Mouse (Mus musculus): ENCODE measurements around the gene Tent4a. TPM values are rescaled to one million over a fixed set of nuclear protein-coding genes. Genes with fewer than 3 reads are reported as not detected.

Tent4a gene
- polyA plus RNA-seq, 1 experiment: 6.2 TPM

DNA sequence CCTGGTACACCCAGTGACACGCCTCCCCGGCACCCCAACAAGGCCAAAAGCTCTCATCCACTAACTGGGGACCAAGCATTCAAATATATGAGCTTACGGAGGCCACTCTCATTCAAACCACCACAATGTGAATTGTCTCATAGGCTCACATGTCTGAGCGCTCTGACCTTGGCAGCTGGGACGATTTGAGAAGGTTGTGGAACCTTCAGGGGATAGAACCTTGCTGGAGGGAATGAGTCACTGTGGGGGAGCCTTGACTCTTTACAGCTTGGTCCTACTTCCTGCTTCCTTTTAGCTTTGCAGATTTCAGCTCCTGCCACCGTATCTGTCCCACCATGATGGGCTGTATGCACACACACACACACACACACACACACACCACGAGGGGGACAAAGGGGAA lies 48.6 kb downstream of the Tent4a start:
- no peaks in the 10 kb centered on the region for H3K27me3 ChIP-seq (ENCODE audit: control insufficient read depth, insufficient read depth, low read length)
- no peak overlapping the region for H3K27ac ChIP-seq (ENCODE audit: control insufficient read depth, insufficient read depth, low read depth, low read length)
- peaks cover 2% of the 10 kb centered on the region; the same call in 1 of the 2 replicates for H3K4me1 ChIP-seq (ENCODE audit: control insufficient read depth, insufficient read depth, low read length)
- no peak overlapping the region for H3K4me3 ChIP-seq (ENCODE audit: control insufficient read depth, low read depth, low read length)
- no peak for TF ChIP-seq CTCF (IDR thresholded peaks at IDR 0.05; ENCODE audit: control insufficient read depth, insufficient read depth, insufficient replicate concordance, low read depth, low read length)
- TF ChIP-seq POLR2A (IDR thresholded peaks at IDR 0.05; ENCODE audit: control insufficient read depth, low read depth, low read length): no peak
- H3K36me3 ChIP-seq (ENCODE audit: control insufficient read depth, insufficient read depth, low read length): no peaks in the 10 kb centered on the region

- Histone ChIP-seq H3K36me3 (ENCODE audit: control insufficient read depth, insufficient read depth, low read length) (no peaks in the 10 kb centered on the region), H3K27ac (ENCODE audit: control insufficient read depth, insufficient read depth, low read depth, low read length) (no peak overlapping the region), H3K27me3 (ENCODE audit: control insufficient read depth, insufficient read depth, low read length) (no peaks in the 10 kb centered on the region), H3K4me1 (ENCODE audit: control insufficient read depth, insufficient read depth, low read length) (peaks cover 2% of the 10 kb centered on the region; the same call in 1 of the 2 replicates), H3K4me3 (ENCODE audit: control insufficient read depth, low read depth, low read length) (no peak overlapping the region)
- TF ChIP-seq CTCF (IDR thresholded peaks at IDR 0.05; ENCODE audit: control insufficient read depth, insufficient read depth, insufficient replicate concordance, low read depth, low read length) (peak; percentile 35; the same call in 1 of the 2 replicates), POLR2A (IDR thresholded peaks at IDR 0.05; ENCODE audit: control insufficient read depth, low read depth, low read length) (no peak)
These were observed 49.1 kb downstream of the Tent4a start for GRCm38 (mm10) chr13:69485326-69485725.

DNA sequence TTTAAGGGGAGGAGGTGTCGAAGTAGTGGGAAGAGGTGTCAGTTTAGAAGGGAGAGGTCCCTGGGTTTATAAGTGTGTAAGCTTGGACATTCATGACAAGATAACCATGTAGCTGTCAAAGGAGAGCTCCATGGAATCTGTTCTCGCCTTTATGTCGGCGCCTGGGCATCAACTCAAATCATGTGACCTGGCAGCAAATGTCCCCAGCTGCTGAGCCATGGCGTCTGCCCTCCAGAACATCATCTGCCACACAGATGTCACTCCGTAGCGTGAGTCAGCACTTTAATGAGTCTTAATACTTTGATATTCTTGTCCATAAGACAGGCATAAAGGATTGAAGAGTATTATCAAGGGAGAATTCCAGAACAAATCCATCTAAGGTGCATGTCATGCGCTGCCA lies 51.7 kb downstream of the Tent4a start:
- no peaks in the 10 kb centered on the region for H3K36me3 ChIP-seq (ENCODE audit: control insufficient read depth, insufficient read depth, low read length)
- H3K4me1 ChIP-seq (ENCODE audit: control insufficient read depth, insufficient read depth, low read length): peaks cover 2% of the 10 kb centered on the region; the same call in 1 of the 2 replicates
- H3K27ac ChIP-seq (ENCODE audit: control insufficient read depth, insufficient read depth, low read depth, low read length): no peak overlapping the region
- TF ChIP-seq POLR2A (IDR thresholded peaks at IDR 0.05; ENCODE audit: control insufficient read depth, low read depth, low read length) (no peak), CTCF (IDR thresholded peaks at IDR 0.05; ENCODE audit: control insufficient read depth, insufficient read depth, insufficient replicate concordance, low read depth, low read length) (no peak)
- H3K27me3 ChIP-seq (ENCODE audit: control insufficient read depth, insufficient read depth, low read length): no peaks in the 10 kb centered on the region
- H3K4me3 ChIP-seq (ENCODE audit: control insufficient read depth, low read depth, low read length): no peak overlapping the region

DNA sequence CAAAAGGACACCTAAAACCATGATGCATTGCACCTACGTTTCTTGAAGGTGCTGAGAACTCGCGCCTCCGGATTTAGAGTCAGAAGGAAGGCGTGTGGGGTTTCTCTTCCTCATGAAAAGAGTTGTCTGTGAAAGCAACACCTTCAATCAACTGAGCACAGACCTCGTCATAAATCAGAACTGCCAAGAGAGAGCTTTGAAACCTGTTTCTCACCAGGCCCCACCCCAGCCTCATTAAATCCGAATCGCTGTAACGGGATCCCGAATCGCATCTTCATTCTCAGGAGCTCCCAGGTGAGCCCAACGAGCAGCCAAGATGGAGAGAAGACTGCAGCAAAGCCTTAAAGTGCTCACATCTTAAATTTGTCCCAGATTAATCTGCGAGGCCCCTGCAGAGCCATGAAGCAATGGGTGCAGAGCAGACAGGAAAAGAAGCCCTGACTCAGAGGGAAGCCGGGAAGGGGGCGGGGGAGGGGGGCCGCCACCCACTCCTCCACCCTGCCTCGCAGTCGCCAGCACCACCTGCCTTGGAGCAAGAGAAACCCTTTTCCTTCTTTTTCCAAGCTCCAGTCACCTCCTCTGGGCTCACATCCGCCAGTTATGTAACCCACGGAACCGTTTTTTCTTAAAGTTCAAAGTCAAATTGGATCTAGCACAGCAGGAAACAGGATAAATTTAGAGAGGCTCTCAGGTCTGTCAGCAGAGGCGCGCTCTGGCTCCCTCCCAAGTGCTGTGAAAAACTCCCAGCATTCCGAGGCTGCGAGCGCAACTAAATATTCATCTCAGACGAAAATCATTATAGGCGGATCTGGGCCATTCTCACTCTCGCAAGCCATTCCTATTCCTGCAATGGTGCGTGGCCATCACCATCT lies 52.5 kb downstream of the Tent4a start:
- Histone ChIP-seq H3K4me1 (ENCODE audit: control insufficient read depth, insufficient read depth, low read length) (no peaks in the 10 kb centered on the region), H3K36me3 (ENCODE audit: control insufficient read depth, insufficient read depth, low read length) (no peaks in the 10 kb centered on the region), H3K27me3 (ENCODE audit: control insufficient read depth, insufficient read depth, low read length) (no peaks in the 10 kb centered on the region), H3K4me3 (ENCODE audit: control insufficient read depth, low read depth, low read length) (no peak overlapping the region; the same call in 1 of the 2 replicates), H3K27ac (ENCODE audit: control insufficient read depth, insufficient read depth, low read depth, low read length) (no peak overlapping the region)
- no peak for TF ChIP-seq CTCF (IDR thresholded peaks at IDR 0.05; ENCODE audit: control insufficient read depth, insufficient read depth, insufficient replicate concordance, low read depth, low read length)

GRCm38 (mm10) chr13:69481026-69481425 lies 53.4 kb downstream of the Tent4a start:
- no peak overlapping the region for H3K4me3 ChIP-seq (ENCODE audit: control insufficient read depth, low read depth, low read length)
- no peaks in the 10 kb centered on the region for H3K27me3 ChIP-seq (ENCODE audit: control insufficient read depth, insufficient read depth, low read length)
- no peaks in the 10 kb centered on the region for H3K4me1 ChIP-seq (ENCODE audit: control insufficient read depth, insufficient read depth, low read length)
- TF ChIP-seq CTCF (IDR thresholded peaks at IDR 0.05; ENCODE audit: control insufficient read depth, insufficient read depth, insufficient replicate concordance, low read depth, low read length) (no peak), POLR2A (IDR thresholded peaks at IDR 0.05; ENCODE audit: control insufficient read depth, low read depth, low read length) (no peak)
- no peaks in the 10 kb centered on the region for H3K36me3 ChIP-seq (ENCODE audit: control insufficient read depth, insufficient read depth, low read length)
- H3K27ac ChIP-seq (ENCODE audit: control insufficient read depth, insufficient read depth, low read depth, low read length): no peak overlapping the region

- Histone ChIP-seq H3K27me3 (ENCODE audit: control insufficient read depth, insufficient read depth, low read length) (no peaks in the 10 kb centered on the region), H3K36me3 (ENCODE audit: control insufficient read depth, insufficient read depth, low read length) (no peaks in the 10 kb centered on the region), H3K4me3 (ENCODE audit: control insufficient read depth, low read depth, low read length) (no peak overlapping the region), H3K4me1 (ENCODE audit: control insufficient read depth, insufficient read depth, low read length) (no peaks in the 10 kb centered on the region), H3K27ac (ENCODE audit: control insufficient read depth, insufficient read depth, low read depth, low read length) (no peak overlapping the region)
- TF ChIP-seq CTCF (IDR thresholded peaks at IDR 0.05; ENCODE audit: control insufficient read depth, insufficient read depth, insufficient replicate concordance, low read depth, low read length) (no peak), POLR2A (IDR thresholded peaks at IDR 0.05; ENCODE audit: control insufficient read depth, low read depth, low read length) (no peak)
These were observed 54.5 kb downstream of the Tent4a start for GRCm38 (mm10) chr13:69479906-69480305.

- no peak overlapping the region for H3K4me3 ChIP-seq (ENCODE audit: control insufficient read depth, low read depth, low read length)
- no peak overlapping the region for H3K27ac ChIP-seq (ENCODE audit: control insufficient read depth, insufficient read depth, low read depth, low read length)
- no peaks in the 10 kb centered on the region for H3K27me3 ChIP-seq (ENCODE audit: control insufficient read depth, insufficient read depth, low read length)
- H3K36me3 ChIP-seq (ENCODE audit: control insufficient read depth, insufficient read depth, low read length): no peaks in the 10 kb centered on the region
- H3K4me1 ChIP-seq (ENCODE audit: control insufficient read depth, insufficient read depth, low read length): no peaks in the 10 kb centered on the region
- TF ChIP-seq POLR2A (IDR thresholded peaks at IDR 0.05; ENCODE audit: control insufficient read depth, low read depth, low read length): no peak
- no peak for TF ChIP-seq CTCF (IDR thresholded peaks at IDR 0.05; ENCODE audit: control insufficient read depth, insufficient read depth, insufficient replicate concordance, low read depth, low read length)
These were observed 55.7 kb downstream of the Tent4a start for GRCm38 (mm10) chr13:69478703-69479102.

Measured in testis, adult 2 months (tissue).